Mouse (Mus musculus): ENCODE measurements around the gene Gapdhs.
A peak's percentile ranks its signal among the peaks of the same experiment; 100 is the strongest.
"Not testable (repeated sequence)": the region's sequence is repeated elsewhere in the genome, so short reads cannot be mapped to it uniquely, and the experiment has no call there.

Gapdhs gene

DNA sequence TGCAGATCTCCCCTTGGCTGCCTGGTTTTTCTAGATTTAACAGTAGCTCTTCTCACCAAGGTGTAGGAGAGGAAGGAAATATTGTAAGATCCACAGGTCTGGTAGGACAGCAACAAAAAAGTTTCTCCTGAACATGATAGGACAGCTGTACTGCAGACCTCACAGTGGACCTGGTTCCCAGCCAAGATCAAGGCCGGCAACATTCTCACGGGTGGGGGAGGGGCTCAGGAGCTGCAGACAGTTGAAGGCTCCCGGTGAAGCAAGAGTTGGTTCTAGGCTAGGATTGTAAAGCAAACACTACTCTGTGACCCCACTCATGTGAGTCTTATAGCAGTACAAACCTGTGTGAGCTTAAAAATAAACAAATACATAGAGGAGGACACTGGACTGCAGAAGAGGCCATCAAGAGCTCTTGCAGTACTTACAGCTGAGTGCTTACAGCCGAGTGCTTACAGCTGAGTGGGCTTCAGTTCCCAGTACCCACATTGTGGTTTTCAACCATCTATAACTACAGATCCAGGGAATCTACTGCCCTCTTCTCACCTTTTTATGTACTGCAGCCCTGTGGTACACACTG lies 629 bp upstream of the Gapdhs start:
- peak; percentile 51 for DNase-seq (ENCODE audit: inconsistent ontology term)

DNA sequence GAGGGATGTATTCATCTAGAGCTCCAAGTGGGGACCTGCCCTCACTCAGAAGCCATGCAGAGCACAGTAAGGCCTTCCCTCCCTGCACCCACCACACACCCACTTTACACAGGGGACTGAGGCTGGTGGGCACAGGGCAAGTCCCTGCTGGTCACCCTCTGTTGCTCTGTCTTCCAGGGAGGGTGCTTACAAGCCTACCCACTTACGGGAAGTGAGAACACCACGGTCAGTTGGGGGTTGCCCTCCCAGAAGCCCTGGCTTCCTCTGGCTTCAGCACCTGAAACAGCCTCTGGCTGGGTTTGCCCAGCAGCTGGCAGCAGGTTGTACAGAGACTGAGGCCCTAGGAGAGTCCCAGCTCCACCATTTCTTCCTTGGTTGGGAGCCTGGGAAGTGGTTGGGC lies 911 bp downstream of the Gapdhs start:
- not testable (repeated sequence) for DNase-seq (ENCODE audit: inconsistent ontology term)

DNA sequence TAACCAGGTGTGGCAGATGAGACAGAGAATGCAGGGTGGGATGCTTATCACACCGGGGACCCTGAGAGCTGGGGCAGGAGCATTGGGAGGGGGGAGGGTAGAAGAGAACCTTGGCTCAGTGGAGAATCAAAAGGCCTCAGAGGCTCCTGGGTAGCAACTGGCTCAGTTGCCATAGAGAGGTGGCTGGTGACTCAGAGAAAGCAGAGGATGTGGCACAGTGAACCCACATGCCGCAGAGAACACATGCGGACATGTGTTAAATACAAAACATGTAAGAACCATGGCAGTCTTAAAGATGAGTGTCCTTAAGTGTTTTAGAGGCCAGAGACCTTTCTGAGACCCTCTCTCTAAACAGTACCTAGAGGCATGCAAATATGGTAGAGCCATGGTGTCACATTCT lies 7.3 kb downstream of the Gapdhs start:
- DNase-seq (ENCODE audit: inconsistent ontology term), result no peak

DNA sequence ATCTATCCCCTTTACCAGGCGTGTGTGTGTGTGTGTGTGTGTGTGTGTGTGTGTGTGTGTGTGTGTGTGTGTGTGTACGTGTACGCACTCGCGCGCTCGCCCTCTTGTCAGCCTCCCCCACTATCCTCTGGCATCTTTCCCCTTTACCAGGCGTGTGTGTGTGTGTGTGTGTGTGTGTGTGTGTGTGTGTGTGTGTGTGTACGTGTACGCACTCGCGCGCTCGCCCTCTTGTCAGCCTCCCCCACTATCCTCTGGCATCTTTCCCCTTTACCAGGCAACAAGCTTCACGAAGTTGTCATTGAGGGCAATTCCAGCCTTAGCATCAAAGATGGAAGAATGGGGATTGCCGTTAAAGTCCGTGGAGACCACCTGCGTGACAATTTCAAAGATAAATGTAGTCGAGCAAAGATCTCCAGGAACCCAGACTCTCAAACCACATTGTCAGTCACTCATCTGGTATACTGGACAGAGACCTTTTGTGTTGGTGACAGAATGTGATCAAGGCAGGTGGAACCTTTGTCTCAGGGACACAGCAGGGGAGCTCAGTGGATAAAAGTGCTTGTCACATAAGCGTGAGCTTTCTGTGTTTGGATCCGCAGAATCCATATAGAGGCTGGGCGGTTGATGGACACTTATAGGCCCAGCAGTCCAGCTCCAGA lies 13.3 kb downstream of the Gapdhs start:
- peak; percentile 17 for DNase-seq (ENCODE audit: inconsistent ontology term)

DNA sequence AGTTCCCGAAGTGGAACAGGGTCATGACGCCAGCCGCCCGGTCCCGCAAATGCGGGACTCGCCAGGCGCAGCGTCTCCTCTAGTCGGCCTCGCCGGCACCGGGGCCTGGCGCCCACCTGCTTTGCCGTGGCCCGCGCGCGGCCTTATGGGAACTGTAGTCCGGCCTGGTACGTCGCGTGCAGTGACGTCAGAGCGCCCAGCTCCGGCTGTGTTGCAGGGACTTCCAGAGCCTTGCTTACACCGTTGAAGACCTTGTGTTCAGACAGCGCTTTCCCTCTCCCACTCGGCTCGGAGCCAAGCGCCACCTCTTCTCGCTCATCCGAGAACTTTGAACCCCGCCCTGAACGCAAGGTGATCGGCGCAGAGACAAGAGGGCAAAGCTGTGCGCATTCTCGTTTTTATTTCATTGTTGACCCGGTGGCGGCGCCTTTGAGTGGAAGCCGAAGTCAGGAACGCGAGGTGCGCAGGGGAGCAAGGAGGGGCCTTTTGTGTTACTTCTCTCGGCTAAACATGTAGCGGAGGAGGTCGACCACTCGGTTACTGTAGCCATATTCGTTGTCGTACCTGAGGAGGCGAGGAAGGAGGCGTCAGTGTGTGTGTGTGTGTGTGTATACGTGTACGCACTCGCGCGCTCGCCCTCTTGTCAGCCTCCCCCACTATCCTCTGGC lies 14.0 kb downstream of the Gapdhs start, which contains the start of gene Tmem147:
TSS of gene Tmem147 (minus strand) at position 145 of the 668 bp plus-strand sequence.
- DNase-seq (ENCODE audit: inconsistent ontology term), result peak; percentile 95

DNA sequence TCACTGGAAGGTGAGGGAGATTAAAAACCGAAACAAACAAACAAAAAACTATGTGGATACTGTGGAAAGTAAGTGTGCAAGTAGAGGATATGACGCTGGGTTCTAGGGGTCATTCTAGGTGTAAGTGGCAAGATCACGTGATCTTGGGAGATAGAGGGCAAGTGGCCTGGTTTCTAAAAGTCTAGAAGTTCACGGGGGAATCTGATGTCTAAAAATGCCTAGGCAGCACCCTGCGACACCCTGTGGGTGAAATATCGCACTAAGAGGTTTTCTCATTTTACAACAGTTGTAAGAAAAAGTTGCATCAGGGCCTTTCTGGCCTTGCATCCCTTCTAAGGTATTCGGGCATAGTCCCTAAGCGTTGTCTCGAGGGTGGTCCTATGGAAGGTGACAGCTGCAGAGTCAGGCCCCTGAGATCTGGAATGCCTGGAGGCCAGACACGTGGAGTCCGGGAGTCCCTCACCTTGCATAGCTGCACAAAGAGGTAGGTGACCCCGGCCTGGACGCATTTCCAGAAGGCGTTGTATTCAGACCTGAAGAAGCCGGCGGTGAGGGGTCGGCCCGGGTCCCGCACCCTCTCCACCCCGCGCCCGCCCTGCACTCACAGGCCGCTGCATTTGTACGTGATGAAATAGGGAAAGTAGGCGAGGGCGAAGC lies 14.6 kb downstream of the Gapdhs start:
- DNase-seq (ENCODE audit: inconsistent ontology term), result no peak

DNA sequence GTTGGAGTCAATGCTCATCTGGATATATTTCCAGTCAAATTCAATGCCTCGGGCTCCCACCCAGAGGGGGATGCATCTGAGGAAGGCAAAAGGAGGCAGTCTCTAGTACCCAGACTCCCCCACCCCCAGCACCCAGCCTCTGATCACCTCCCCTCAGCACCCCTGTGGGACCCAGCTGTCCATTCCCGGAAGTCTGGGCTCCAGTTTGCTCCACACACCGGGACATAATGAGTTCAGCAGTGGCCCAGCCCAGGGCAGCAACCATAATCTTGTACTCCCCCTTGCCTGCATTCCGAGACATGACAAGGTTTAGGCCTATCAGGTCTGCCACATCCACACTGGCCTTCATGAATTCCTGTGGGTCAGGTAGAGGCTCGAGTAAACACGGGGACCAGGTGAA lies 15.3 kb downstream of the Gapdhs start:
- DNase-seq (ENCODE audit: inconsistent ontology term), result peak; percentile 2

DNA sequence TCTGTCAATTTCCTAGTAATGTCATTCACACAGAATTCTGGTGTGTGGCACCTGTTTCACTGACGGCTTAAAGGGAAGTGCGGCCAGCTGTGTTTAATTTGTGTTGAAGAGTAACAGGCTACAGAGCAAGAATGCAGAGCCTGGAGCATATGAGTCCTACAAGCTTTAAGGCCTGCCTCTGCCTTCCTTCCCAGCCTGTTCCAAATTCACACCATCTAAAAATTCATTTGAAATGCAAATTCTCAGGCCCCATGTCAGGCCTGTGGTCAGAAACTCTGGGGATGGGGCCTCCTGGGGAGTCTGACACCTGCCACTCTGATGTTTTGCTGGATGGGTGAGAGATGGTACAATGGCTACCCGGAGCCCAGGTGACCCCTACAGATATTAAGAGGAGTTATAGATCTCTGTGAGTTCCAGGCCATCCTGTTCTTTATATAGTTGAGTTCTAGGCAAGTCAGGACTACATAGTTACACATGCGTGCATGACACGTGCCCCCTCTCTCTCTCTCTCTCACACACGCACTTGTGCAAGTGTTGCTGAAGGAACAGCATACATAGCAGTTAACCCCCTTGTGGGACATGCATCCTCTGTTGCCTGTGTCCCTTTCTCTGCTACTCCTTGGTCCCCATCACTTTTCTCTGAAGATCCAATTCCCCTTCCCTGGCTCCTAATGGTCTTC lies 20.1 kb downstream of the Gapdhs start:
- no peak for DNase-seq (ENCODE audit: inconsistent ontology term)

DNA sequence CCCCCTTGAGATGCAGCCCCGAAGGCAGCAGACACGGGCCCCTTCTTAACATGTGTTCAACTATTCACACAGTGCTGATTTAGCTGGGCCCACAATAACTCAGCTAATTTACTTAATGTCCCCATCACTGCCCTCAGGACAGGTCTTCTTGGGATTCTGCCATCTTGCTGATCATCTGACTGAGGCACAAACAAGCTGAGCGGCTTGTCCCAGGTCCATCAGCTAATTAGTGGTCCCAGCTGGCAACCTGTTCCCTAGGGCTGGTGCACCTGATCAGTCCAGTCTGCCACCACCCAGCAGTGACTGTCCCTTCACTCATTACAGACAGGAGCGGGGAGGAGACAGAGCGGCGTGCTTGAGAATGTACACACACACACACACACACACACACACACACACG lies 22.2 kb downstream of the Gapdhs start:
- no peak for DNase-seq (ENCODE audit: inconsistent ontology term)

DNA sequence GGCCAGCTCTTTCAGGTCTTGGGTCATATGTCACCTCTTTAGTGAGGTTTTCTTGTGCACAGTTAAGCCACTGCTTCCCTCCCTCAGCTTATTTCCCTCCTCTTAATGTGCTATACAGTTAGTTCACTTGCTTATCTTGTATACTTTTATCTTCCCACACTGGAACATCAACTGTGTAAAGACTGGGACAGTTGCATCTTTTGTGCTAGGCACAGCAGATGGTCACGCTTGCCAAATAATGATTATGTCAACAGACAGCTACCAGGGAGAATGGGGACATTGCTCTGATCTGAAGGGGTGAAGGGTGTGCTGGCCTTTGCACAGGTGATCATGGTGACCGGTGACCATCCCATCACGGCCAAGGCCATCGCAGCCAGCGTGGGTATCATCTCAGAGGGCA lies 23.8 kb downstream of the Gapdhs start:
- no peak for DNase-seq (ENCODE audit: inconsistent ontology term)

DNA sequence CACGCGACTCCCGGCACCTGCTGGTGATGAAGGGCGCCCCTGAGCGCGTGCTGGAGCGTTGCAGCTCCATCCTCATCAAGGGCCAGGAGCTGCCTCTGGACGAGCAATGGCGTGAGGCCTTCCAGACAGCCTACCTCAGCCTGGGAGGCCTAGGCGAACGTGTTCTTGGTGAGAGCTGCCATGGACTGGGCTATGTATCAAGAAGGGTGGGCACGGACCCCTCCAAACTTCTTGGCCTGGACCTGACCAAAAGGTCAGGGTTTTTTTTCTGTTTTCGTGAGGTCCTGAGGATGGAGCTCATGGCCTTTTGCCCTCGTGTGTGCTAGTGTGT lies 25.8 kb downstream of the Gapdhs start:
- DNase-seq (ENCODE audit: inconsistent ontology term), result no peak

DNA sequence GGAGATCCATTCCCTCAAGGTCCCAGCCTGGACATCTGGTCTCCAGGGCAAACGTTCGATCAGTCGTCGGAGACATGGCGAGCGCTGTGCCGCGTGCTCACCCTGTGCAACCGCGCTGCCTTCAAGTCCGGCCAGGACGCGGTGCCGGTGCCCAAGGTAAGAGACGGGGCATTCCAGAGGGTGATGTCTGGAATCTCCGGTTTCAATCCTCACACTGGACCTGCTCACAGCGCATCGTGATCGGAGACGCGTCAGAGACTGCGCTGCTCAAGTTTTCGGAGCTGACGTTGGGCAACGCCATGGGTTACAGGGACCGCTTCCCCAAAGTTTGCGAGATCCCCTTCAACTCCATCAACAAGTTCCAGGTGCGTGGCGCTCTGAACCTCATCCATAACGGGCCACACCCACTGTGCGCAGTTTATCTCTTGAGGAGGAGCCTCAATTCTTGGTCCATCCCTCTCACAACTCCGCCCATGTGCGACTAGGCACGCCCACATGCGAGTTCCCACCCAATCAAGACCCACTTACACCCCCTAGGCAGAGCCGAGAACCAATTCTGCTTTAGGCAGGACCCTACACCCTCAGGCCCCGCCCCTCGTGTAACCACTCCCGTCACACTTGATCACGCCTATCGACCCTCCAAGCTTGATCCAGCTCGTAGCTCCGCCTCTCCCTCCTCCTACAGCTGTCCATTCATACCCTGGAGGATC lies 26.3 kb downstream of the Gapdhs start:
- peak; percentile 94 for DNase-seq (ENCODE audit: inconsistent ontology term)

DNA sequence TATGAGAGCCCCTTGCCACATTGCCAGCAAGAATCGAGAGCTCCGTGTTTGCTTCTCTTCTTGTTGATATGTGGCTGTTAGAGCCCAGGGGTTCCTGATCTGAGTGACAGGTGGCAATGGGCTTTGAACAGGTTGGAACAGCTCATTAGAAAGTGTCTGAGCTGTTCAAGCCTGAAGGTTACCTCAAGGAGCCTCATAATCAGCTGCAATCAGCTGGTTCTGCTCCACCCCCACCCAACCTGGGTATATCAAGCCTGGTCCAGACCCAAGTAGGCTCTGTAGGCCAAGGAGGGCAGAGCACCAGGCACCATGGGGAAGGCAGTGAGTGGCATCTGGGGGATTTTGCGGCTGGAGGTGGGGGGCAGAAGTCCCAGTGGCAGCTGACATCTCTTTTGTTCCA lies 31.5 kb downstream of the Gapdhs start, which contains the start of gene Atp4a:
TSS of gene Atp4a (plus strand) at position 268 of the 400 bp plus-strand sequence.
- DNase-seq (ENCODE audit: inconsistent ontology term), result no peak

DNA sequence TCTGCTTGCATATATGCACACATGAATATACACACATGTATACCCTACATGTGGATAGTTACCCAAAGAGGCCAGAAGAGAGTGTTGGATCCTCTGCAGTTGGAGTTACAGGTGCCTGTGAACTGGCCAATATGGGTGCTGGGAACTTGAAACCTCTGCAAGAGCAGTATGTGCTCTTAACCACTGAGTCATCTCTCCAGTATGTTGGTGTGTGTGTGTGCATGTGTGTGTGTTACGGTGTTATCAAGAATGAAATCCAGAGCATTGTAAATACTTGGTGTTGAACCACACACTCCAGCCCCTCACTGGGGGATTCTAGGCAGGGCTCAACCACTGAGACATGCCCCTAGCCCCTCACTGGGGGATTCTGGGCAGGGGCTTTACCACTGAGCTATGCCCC lies 36.0 kb downstream of the Gapdhs start:
- DNase-seq (ENCODE audit: inconsistent ontology term), result no peak

DNA sequence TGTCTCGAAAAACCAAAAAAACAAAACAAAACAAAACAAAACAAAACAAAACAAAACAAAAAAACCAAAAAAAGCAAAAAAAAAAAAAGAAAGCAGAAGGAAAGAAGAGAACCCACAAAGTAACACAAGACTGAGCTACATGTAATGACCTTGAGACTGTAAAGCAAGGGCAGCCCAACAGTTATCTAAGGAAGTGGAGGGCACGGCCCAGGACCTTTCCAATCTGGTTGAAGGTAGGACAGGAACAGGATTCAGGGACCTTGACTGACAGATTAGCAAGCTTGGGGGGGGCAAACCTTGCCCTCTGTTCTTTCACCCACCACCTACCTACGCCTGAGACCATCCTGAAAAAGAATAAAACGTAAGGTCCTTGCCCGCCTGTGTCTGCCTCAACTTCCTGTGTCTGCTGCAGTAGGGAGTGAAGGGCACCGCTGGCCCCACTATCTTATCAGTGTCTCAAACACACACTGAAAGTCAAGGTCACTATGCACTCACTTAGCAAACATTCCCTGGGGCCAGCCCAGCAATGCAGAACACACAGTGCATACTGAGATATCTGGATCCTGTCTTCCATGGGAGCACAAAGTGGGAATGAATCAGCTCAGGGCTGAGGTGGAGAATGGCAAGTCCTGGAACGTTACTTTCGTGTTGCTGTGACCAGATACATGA lies 37.1 kb downstream of the Gapdhs start:
- no peak for DNase-seq (ENCODE audit: inconsistent ontology term)

DNA sequence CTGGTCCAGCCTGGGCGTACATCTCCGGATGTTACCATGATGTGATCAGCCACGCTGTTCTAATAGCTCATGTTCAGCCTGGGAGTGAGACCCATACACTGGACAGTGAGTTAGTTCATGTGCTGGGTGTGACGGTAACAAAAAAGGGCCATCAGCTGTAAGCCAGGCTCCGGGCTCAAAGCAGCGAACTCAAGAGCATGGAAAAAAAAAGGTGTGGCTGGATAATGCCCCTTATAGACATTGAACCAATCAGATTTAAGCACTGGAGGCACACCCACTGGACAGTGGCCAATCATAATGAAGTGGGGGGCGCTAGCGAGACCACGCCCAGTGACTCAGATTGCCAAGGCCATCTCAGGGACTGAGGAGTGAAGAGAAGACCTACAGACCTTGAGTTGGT lies 44.9 kb downstream of the Gapdhs start, which contains the start of gene 2200002J24Rik:
TSS of gene 2200002J24Rik (plus strand) at position 338 of the 400 bp plus-strand sequence.
- peak; percentile 7 for DNase-seq (ENCODE audit: inconsistent ontology term)

DNA sequence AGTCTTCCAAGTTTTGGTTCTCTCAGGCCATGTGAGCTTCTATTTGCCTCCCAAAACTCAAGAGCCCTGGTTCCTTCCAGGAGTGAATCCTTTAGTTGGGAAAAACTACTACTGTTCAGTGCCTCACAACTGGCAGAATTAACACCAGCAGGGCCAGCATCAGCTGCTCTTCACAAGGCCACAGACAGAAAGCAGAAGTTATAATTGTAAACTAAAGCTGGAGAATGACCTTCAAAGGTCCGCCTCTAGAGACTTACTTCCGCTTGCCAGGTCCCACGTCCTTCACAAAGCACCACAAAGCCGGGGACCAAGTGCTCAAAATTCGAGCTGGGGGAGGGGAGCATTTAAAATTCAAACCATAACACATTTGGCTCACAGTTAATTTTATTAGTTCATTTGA lies 45.4 kb downstream of the Gapdhs start:
- no peak for DNase-seq (ENCODE audit: inconsistent ontology term)

DNA sequence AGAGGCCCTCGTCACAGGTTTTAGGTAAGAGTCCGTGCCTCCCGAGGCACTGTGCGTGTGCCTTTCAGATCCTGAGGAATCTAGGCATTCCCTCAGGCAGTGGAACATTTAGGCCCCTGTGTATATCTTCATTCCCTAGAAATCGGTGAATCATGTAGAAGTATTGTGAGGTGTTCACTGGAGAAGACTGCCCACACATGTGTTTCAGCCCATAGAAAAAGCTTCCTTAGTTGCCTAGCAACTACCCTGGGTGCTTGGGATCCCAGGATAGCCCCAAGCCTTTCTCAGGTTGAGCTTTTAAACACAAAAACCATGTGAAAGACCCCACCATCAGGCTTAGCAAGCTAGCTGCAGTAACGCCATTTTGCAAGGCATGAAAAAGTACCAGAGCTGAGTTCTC lies 55.2 kb downstream of the Gapdhs start:
- no peak for DNase-seq (ENCODE audit: inconsistent ontology term)

DNA sequence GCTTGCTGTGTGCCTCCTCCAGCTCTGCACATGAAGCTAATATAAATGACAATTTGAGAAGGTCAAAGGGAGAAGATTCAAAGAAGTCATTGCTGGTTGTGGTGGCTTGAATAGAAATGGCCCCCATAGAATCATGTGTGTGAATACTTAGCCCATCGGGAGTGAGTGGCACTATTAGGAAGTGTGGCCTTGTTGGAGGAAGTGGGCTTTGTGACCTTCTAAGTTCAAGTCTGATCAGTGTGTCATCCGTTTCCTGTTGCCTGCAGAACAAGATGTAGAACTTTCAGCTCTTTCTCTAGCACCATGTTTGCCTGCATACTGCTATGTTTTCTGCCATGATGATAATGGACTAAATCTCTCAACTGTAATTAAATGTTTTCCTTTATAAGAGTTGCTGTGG lies 60.1 kb downstream of the Gapdhs start:
- DNase-seq (ENCODE audit: inconsistent ontology term), result no peak

DNA sequence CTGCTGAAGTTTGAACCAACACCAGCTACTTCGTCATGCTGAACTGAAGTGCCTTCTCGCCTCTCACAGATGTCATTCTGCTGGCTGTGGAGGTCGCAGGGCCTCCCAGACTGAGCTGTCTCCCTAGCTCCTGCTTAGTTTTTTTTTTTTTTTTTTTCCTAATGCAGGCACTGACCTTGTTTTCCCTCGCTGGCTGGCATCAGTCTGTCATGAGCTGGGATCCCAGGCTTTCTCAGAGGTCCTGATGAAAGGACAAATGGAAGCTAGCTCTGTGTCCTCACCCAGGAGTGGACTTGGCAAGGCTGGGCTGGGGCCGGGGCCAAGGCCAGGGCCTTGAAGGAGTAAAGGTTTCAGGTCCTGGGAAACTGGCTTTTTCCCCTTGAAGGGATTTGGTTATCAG lies 61.6 kb downstream of the Gapdhs start:
- no peak for DNase-seq (ENCODE audit: inconsistent ontology term)

Data from Muller cell, postnatal 12 days (primary cell).